Mouse (Mus musculus): ENCODE results near the gene Nop58. TPM values are rescaled to one million over a fixed set of nuclear protein-coding genes. Genes with fewer than 3 reads are reported as not detected.
"Not testable (repeated sequence)": the region's sequence is repeated elsewhere in the genome, so short reads cannot be mapped to it uniquely, and the experiment has no call there.

Nop58 gene
- polyA plus RNA-seq (2015; fragmentation: Nextera tagmentation; extraction: Ambion mirVana): 55.9 and 66.4 TPM in 2 replicates

DNA sequence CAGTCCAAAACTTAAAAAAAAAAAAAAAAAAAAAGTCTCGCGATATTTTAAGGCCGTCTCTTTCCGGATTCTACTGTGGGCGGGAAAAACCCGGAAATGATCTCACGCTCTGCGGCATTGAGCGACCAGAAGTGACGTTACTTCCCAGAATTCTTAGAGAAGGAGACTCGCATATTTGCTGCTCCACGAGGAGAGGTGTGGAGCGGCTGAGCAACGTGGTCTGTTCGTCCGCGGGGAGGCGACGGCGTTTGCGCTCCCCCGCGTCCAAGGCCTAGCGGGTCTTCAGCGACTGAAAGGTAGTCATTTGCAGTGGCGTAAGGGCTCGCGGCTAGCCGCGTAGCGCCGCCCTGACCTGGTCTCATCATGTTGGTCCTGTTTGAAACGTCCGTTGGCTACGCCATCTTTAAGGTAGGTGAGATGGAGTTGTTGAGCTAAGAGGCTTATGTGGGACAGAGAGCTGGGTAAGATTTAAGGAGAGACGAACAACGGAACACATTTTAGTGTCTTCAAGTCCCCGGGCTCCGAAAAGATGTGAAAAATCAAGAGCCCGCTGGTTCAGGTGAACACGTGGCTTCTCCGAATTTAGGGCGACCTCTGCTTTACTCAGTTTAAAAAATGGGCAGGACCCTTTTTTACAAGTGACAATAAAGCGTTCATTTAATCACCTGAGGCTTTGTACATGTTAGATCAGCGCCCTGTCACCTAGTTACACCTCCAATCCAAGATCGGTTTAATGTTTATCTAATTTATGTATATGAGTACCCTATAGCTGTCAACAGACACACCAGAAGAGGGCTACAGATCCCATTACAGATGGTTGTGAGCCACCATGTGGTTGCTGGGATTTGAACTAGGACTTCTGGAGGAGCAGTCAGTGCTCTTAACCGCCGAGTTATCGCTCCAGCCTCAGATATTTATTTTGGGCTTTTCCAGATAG is at the start of gene Nop58:
TSS of gene Nop58 (plus strand) at position 153 of the 937 bp plus-strand sequence.
- H3K36me3 ChIP-seq (ENCODE audit: insufficient read depth, low read length): peaks cover 3% of the 10 kb centered on the region; the same call in 1 of the 2 replicates
- peak within 1 kb of the TSS; percentile 60 for H3K4me2 ChIP-seq (replicated peaks; ENCODE audit: low read depth, low read length)
- H3K27ac ChIP-seq (ENCODE audit: low read length): peak within 1 kb of the TSS; percentile 73
- peak; percentile 92 for TF ChIP-seq EP300 (IDR thresholded peaks at IDR 0.05)
- 0 out of 2 replicates have a peak, but pooled peaks have one; percentile 19 for TF ChIP-seq CTCF (IDR thresholded peaks at IDR 0.05)
- no peaks in the 10 kb centered on the region; the same call in 1 of the 2 replicates for H3K4me1 ChIP-seq (ENCODE audit: insufficient read depth, low read depth, low read length)
- DNase-seq (ENCODE audit: low spot score) (peak; percentile 99), ATAC-seq (peak; percentile 99)
- WGBS: under 1% methylated on average over 49 of the region's 49 CpGs
- no peaks in the 10 kb centered on the region for H3K27me3 ChIP-seq (replicated peaks; ENCODE audit: insufficient read depth, low read length)
- peak within 1 kb of the TSS; percentile 43 for H3K4me3 ChIP-seq (ENCODE audit: low read depth, low read length)
- no peaks in the 10 kb centered on the region for H3K9me3 ChIP-seq (ENCODE audit: low read length)
- peak within 1 kb of the TSS; percentile 19 for H3K9ac ChIP-seq (replicated peaks; ENCODE audit: low read depth)

- no peak overlapping the region for H3K27ac ChIP-seq (ENCODE audit: low read length)
- DNase-seq (ENCODE audit: low spot score) (no peak), ATAC-seq (no peak)
- WGBS: 74% methylated on average over 1 of the region's 1 CpGs
- H3K9me3 ChIP-seq (ENCODE audit: low read length): no peaks in the 10 kb centered on the region
- H3K4me3 ChIP-seq (ENCODE audit: low read depth, low read length): no peak overlapping the region
- H3K4me1 ChIP-seq (ENCODE audit: insufficient read depth, low read depth, low read length): no peaks in the 10 kb centered on the region
- no peak overlapping the region for H3K4me2 ChIP-seq (replicated peaks; ENCODE audit: low read depth, low read length)
- no peaks in the 10 kb centered on the region for H3K27me3 ChIP-seq (replicated peaks; ENCODE audit: insufficient read depth, low read length)
- TF ChIP-seq EP300 (IDR thresholded peaks at IDR 0.05) (no peak), CTCF (IDR thresholded peaks at IDR 0.05) (no peak)
- H3K36me3 ChIP-seq (ENCODE audit: insufficient read depth, low read length): no peaks in the 10 kb centered on the region
- no peak overlapping the region for H3K9ac ChIP-seq (replicated peaks; ENCODE audit: low read depth)
These were observed 48.4 kb upstream of the Nop58 start for GRCm38 (mm10) chr1:59636349-59636748.

DNA sequence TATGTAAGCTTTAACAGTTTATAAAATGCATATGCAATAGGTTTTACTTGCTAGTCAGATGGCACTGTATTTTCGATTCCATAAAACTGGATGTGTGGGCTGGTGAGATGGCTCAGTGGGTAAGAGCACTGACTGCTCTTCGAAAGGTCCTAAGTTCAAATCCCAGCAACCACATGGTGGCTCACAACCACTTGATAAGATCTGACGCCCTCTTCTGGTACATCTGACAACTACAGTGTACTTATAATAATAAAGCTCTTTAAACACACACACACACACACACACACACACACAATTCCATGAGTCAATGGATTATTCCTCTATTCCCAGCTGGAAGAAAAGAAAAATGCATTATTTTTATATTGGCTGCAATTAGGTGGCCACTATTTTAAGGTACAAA is 46.4 kb upstream of the Nop58 start:
- H3K4me3 ChIP-seq (ENCODE audit: low read depth, low read length): no peak overlapping the region
- 0 out of 2 replicates have a peak, but pooled peaks cover 5% of the 10 kb centered on the region for H3K36me3 ChIP-seq (ENCODE audit: insufficient read depth, low read length)
- WGBS: 79% methylated on average over 3 of the region's 3 CpGs
- H3K4me1 ChIP-seq (ENCODE audit: insufficient read depth, low read depth, low read length): no peaks in the 10 kb centered on the region
- TF ChIP-seq EP300 (IDR thresholded peaks at IDR 0.05) (no peak), CTCF (IDR thresholded peaks at IDR 0.05) (peak; percentile 16; the same call in 1 of the 2 replicates)
- no peaks in the 10 kb centered on the region for H3K27me3 ChIP-seq (replicated peaks; ENCODE audit: insufficient read depth, low read length)
- H3K4me2 ChIP-seq (replicated peaks; ENCODE audit: low read depth, low read length): no peak overlapping the region
- ATAC-seq (no peak), DNase-seq (ENCODE audit: low spot score) (no peak)
- no peaks in the 10 kb centered on the region for H3K9me3 ChIP-seq (ENCODE audit: low read length)
- H3K9ac ChIP-seq (replicated peaks; ENCODE audit: low read depth): no peak overlapping the region
- no peak overlapping the region for H3K27ac ChIP-seq (ENCODE audit: low read length)

GRCm38 (mm10) chr1:59642488-59642887 is 42.3 kb upstream of the Nop58 start:
- Histone ChIP-seq H3K27me3 (replicated peaks; ENCODE audit: insufficient read depth, low read length) (no peaks in the 10 kb centered on the region), H3K4me2 (replicated peaks; ENCODE audit: low read depth, low read length) (no peak overlapping the region), H3K9ac (replicated peaks; ENCODE audit: low read depth) (no peak overlapping the region), H3K36me3 (ENCODE audit: insufficient read depth, low read length) (0 out of 2 replicates have a peak, but pooled peaks cover 7% of the 10 kb centered on the region), H3K4me1 (ENCODE audit: insufficient read depth, low read depth, low read length) (no peaks in the 10 kb centered on the region), H3K9me3 (ENCODE audit: low read length) (no peaks in the 10 kb centered on the region), H3K27ac (ENCODE audit: low read length) (no peak overlapping the region), H3K4me3 (ENCODE audit: low read depth, low read length) (no peak overlapping the region)
- TF ChIP-seq EP300 (IDR thresholded peaks at IDR 0.05) (no peak), CTCF (IDR thresholded peaks at IDR 0.05) (no peak)
- ATAC-seq: no peak
- WGBS: 56% methylated on average over 1 of the region's 1 CpGs
- DNase-seq (ENCODE audit: low spot score): no peak

- not testable (repeated sequence) for H3K9ac ChIP-seq (replicated peaks; ENCODE audit: low read depth); DNase-seq (ENCODE audit: low spot score); H3K27ac ChIP-seq (ENCODE audit: low read length); H3K9me3 ChIP-seq (ENCODE audit: low read length); H3K4me1 ChIP-seq (ENCODE audit: insufficient read depth, low read depth, low read length); ATAC-seq; H3K36me3 ChIP-seq (ENCODE audit: insufficient read depth, low read length); H3K4me3 ChIP-seq (ENCODE audit: low read depth, low read length); H3K27me3 ChIP-seq (replicated peaks; ENCODE audit: insufficient read depth, low read length); H3K4me2 ChIP-seq (replicated peaks; ENCODE audit: low read depth, low read length)
- 90% methylated on average over 2 of the region's 2 CpGs for WGBS
These were observed 38.3 kb upstream of the Nop58 start for GRCm38 (mm10) chr1:59646502-59646901.

- Histone ChIP-seq H3K4me1 (ENCODE audit: insufficient read depth, low read depth, low read length) (no peaks in the 10 kb centered on the region), H3K9me3 (ENCODE audit: low read length) (no peaks in the 10 kb centered on the region), H3K9ac (replicated peaks; ENCODE audit: low read depth) (no peak overlapping the region), H3K36me3 (ENCODE audit: insufficient read depth, low read length) (0 out of 2 replicates have a peak, but pooled peaks cover 4% of the 10 kb centered on the region), H3K4me2 (replicated peaks; ENCODE audit: low read depth, low read length) (no peak overlapping the region), H3K27me3 (replicated peaks; ENCODE audit: insufficient read depth, low read length) (no peaks in the 10 kb centered on the region), H3K27ac (ENCODE audit: low read length) (no peak overlapping the region), H3K4me3 (ENCODE audit: low read depth, low read length) (no peak overlapping the region)
- no peak for TF ChIP-seq EP300 (IDR thresholded peaks at IDR 0.05)
- no peak for TF ChIP-seq CTCF (IDR thresholded peaks at IDR 0.05)
- DNase-seq (ENCODE audit: low spot score) (no peak), ATAC-seq (no peak)
- WGBS: 95% methylated on average over 3 of the region's 3 CpGs
These were observed 33.5 kb upstream of the Nop58 start for GRCm38 (mm10) chr1:59651201-59651819.
